Mouse (Mus musculus) thymus, adult 2 months (tissue): ENCODE results near the gene Gm20388.

Experiments used
- CTCF ChIP-seq: fragments of 200-500 bp; IDR thresholded peaks from 2 replicates; pipeline ENCODE4 v1.5.1; 2012; ENCODE audit warnings: mild to moderate bottlenecking, control low read depth, low read length, moderate library complexity, borderline replicate concordance; ENCODE audit not compliant: control insufficient read depth, poor library complexity, insufficient read depth; ENCODE audit errors: extremely low read depth
- POLR2A ChIP-seq: fragments of 200-500 bp; IDR thresholded peaks from 2 replicates; pipeline ENCODE4 v1.6.1; 2012; ENCODE audit warnings: mild to moderate bottlenecking, low read length, control low read depth, moderate library complexity; ENCODE audit not compliant: control insufficient read depth, poor library complexity, insufficient read depth; ENCODE audit errors: extremely low read depth

DNA sequence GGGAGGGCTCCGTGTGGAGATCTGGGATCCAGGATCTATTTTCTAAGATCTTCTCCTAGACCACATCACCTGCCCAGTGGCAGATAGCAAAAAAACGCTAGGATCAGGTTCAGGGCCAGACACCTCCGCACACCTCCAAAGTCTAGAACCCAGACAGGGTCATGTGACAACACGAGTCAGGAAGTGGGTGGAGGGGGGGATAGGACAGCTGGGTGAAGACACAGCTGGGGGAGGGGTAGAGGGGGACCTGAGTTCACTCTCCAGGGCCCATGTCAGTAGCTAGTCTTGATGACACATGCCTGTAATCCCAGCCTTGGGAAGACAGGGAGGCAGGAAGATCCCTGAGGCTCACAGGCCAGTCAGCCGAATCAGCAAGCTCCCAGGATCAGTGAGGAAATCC, 1114.8 kb downstream of the Gm20388 start:
- TF ChIP-seq CTCF (no peak), POLR2A (no peak)
